Mouse (Mus musculus) CD4-positive helper T cell, adult 2 months (primary cell): ENCODE measurements around the gene Wdr27.
A peak's percentile ranks its signal among the peaks of the same experiment; 100 is the strongest.
"Not testable (repeated sequence)": the region's sequence is repeated elsewhere in the genome, so short reads cannot be mapped to it uniquely, and the experiment has no call there.

Experiments used
- DNase-seq: peaks from one replicate; pipeline ENCODE4 v3.0.0-alpha.2; 2012; ENCODE audit warnings: low read depth, missing footprints, low spot score

Gene Wdr27

GRCm38 (mm10) chr17:14943009-14943728 is at the start of gene Wdr27, which contains the start of gene 1600012H06Rik:
Wdr27 (minus strand) TSS chr17:14943158.
1600012H06Rik (plus strand) TSS chr17:14943184.
- DNase-seq, result peak; percentile 96

GRCm38 (mm10) chr17:14992522-14993138 is 49.7 kb upstream of the Wdr27 start:
- not testable (repeated sequence) for DNase-seq

- not testable (repeated sequence) for DNase-seq
Observed at GRCm38 (mm10) chr17:14990116-14990702, 47.3 kb upstream of the Wdr27 start.

- not testable (repeated sequence) for DNase-seq
Observed at GRCm38 (mm10) chr17:14978362-14979038, 35.5 kb upstream of the Wdr27 start, which contains the start of the genes 9030025P20Rik and Gm3417. 9030025P20Rik (plus strand) TSS chr17:14978468. Gm3417 (minus strand) TSS chr17:14978790.

GRCm38 (mm10) chr17:14977718-14978361 is 34.9 kb upstream of the Wdr27 start:
- not testable (repeated sequence) for DNase-seq

GRCm38 (mm10) chr17:14968373-14968913 is 25.5 kb upstream of the Wdr27 start:
- DNase-seq, result not testable (repeated sequence)

- not testable (repeated sequence) for DNase-seq
Observed at GRCm38 (mm10) chr17:14961557-14962154, 18.7 kb upstream of the Wdr27 start.

- DNase-seq, result peak; percentile 58
Observed at GRCm38 (mm10) chr17:14960951-14961556, 18.1 kb upstream of the Wdr27 start, which contains the start of gene Phf10. Phf10 (minus strand) TSS chr17:14961273.

GRCm38 (mm10) chr17:14960520-14960919 is 17.6 kb upstream of the Wdr27 start:
- DNase-seq, result peak; percentile 31

- no peak for DNase-seq
Observed at GRCm38 (mm10) chr17:14959979-14960378, 17.0 kb upstream of the Wdr27 start.

GRCm38 (mm10) chr17:14958686-14959327 is 15.8 kb upstream of the Wdr27 start:
- no peak for DNase-seq

- DNase-seq, result no peak
Observed at GRCm38 (mm10) chr17:14953452-14953851, 10.5 kb upstream of the Wdr27 start.

GRCm38 (mm10) chr17:14949161-14949827 is 6.3 kb upstream of the Wdr27 start:
- no peak for DNase-seq

GRCm38 (mm10) chr17:14944551-14944950 is 1.6 kb upstream of the Wdr27 start:
- no peak for DNase-seq

GRCm38 (mm10) chr17:14943729-14944059 is 736 bp upstream of the Wdr27 start:
- no peak for DNase-seq

GRCm38 (mm10) chr17:14942181-14942580 is 777 bp downstream of the Wdr27 start:
- not testable (repeated sequence) for DNase-seq

- no peak for DNase-seq
Observed at GRCm38 (mm10) chr17:14935841-14936605, 6.9 kb downstream of the Wdr27 start.

- DNase-seq, result not testable (repeated sequence)
Observed at GRCm38 (mm10) chr17:14935280-14935679, 7.7 kb downstream of the Wdr27 start.
